Mouse (Mus musculus) bone marrow, adult 2 months (tissue): ENCODE measurements around the gene Ino80d.

Source experiments
- CTCF ChIP-seq: fragments of 200-500 bp; IDR thresholded peaks from 2 replicates; pipeline ENCODE4 v1.5.1; 2011; ENCODE audit warnings: low read length, control low read depth; ENCODE audit not compliant: control insufficient read depth, insufficient read depth
- POLR2A ChIP-seq: fragments of 200-500 bp; IDR thresholded peaks from 2 replicates; pipeline ENCODE4 v1.6.1; 2011; ENCODE audit warnings: low read depth, mild to moderate bottlenecking, control low read depth, low read length, borderline replicate concordance; ENCODE audit not compliant: control insufficient read depth

GRCm38 (mm10) chr1:63119675-63120074 is 5.2 kb upstream of the Ino80d start:
- TF ChIP-seq POLR2A (no peak), CTCF (no peak)
